Mouse (Mus musculus): ENCODE data around the gene Sltm. TPM values are rescaled to one million over a fixed set of nuclear protein-coding genes. Genes with fewer than 3 reads are reported as not detected.

Gene Sltm
- polyA plus RNA-seq, 1 experiment: 11.3 TPM

- no peak for TF ChIP-seq GATA1 (IDR thresholded peaks at IDR 0.05; ENCODE audit: low read length)
Observed at GRCm38 (mm10) chr9:70543048-70543880, 710 bp downstream of the Sltm start.

GRCm38 (mm10) chr9:70543985-70544384 is 1.4 kb downstream of the Sltm start:
- TF ChIP-seq GATA1 (IDR thresholded peaks at IDR 0.05; ENCODE audit: low read length): no peak

GRCm38 (mm10) chr9:70544831-70545230 is 2.3 kb downstream of the Sltm start:
- no peak for TF ChIP-seq GATA1 (IDR thresholded peaks at IDR 0.05; ENCODE audit: low read length)

GRCm38 (mm10) chr9:70548304-70548703 is 5.8 kb downstream of the Sltm start:
- TF ChIP-seq GATA1 (IDR thresholded peaks at IDR 0.05; ENCODE audit: low read length): no peak

- no peak for TF ChIP-seq GATA1 (IDR thresholded peaks at IDR 0.05; ENCODE audit: low read length)
Observed at GRCm38 (mm10) chr9:70551524-70551923, 9.0 kb downstream of the Sltm start.

GRCm38 (mm10) chr9:70555431-70555830 is 12.9 kb downstream of the Sltm start:
- TF ChIP-seq GATA1 (IDR thresholded peaks at IDR 0.05; ENCODE audit: low read length): no peak

- no peak for TF ChIP-seq GATA1 (IDR thresholded peaks at IDR 0.05; ENCODE audit: low read length)
Observed at GRCm38 (mm10) chr9:70556796-70557195, 14.2 kb downstream of the Sltm start.

GRCm38 (mm10) chr9:70562825-70563224 is 20.3 kb downstream of the Sltm start:
- TF ChIP-seq GATA1 (IDR thresholded peaks at IDR 0.05; ENCODE audit: low read length): no peak

- TF ChIP-seq GATA1 (IDR thresholded peaks at IDR 0.05; ENCODE audit: low read length): no peak
Observed at GRCm38 (mm10) chr9:70567651-70568050, 25.1 kb downstream of the Sltm start.

GRCm38 (mm10) chr9:70570351-70570750 is 27.8 kb downstream of the Sltm start:
- no peak for TF ChIP-seq GATA1 (IDR thresholded peaks at IDR 0.05; ENCODE audit: low read length)

- TF ChIP-seq GATA1 (IDR thresholded peaks at IDR 0.05; ENCODE audit: low read length): no peak
Observed at GRCm38 (mm10) chr9:70578123-70578522, 35.6 kb downstream of the Sltm start.

GRCm38 (mm10) chr9:70580956-70581355 is 38.4 kb downstream of the Sltm start:
- no peak for TF ChIP-seq GATA1 (IDR thresholded peaks at IDR 0.05; ENCODE audit: low read length)

- TF ChIP-seq GATA1 (IDR thresholded peaks at IDR 0.05; ENCODE audit: low read length): no peak
Observed at GRCm38 (mm10) chr9:70584641-70585040, 42.1 kb downstream of the Sltm start.

- no peak for TF ChIP-seq GATA1 (IDR thresholded peaks at IDR 0.05; ENCODE audit: low read length)
Observed at GRCm38 (mm10) chr9:70585172-70585571, 42.6 kb downstream of the Sltm start.

- no peak for TF ChIP-seq GATA1 (IDR thresholded peaks at IDR 0.05; ENCODE audit: low read length)
Observed at GRCm38 (mm10) chr9:70587171-70587570, 44.6 kb downstream of the Sltm start.

GRCm38 (mm10) chr9:70590775-70591174 is 48.2 kb downstream of the Sltm start:
- no peak for TF ChIP-seq GATA1 (IDR thresholded peaks at IDR 0.05; ENCODE audit: low read length)

GRCm38 (mm10) chr9:70591486-70591885 is 48.9 kb downstream of the Sltm start:
- no peak for TF ChIP-seq GATA1 (IDR thresholded peaks at IDR 0.05; ENCODE audit: low read length)
